In genomic region chr2:50373006-50373405, GRCm38 (mm10) we compare ENCODE assay signal across 18 mouse cellular contexts.
DNase-seq lines count a peak whose midpoint lies in the region; ATAC-seq and TF ChIP-seq lines count a peak whose summit lies in the region.
"Had no signal": no experiment of that assay in that cellular context is flagged by ENCODE, and none has a peak within 500 bp of the region (broad histone marks: within the 10 kb centered on the region; RNA-seq: fewer than 3 reads in every experiment).

No protein-coding gene starts in this region.

- ATAC-seq in lung, postnatal 0 days, result peak; percentile 14; the same call in 1 of the 2 replicates
- ATAC-seq: forebrain, embryonic 15.5 days; hindbrain, embryonic 16.5 days; inflammation-experienced regulatory T-cells, adult 6 months had no signal

- 0 out of 2 replicates have a peak overlapping the region, but pooled peaks have one; percentile 28 for H3K27ac ChIP-seq in gastrocnemius, adult 2 months
- H3K27ac ChIP-seq in lung, postnatal 0 days (ENCODE audit: low read length), result no peak overlapping the region
- H3K27ac ChIP-seq: embryonic facial prominence, embryonic 13.5 days; forebrain, embryonic 15.5 days; heart, embryonic 10.5 days; hindbrain, embryonic 12.5 days had no signal

- no peak for DNase-seq in gastrocnemius, adult 2 months
- DNase-seq in gastrocnemius, adult 8-10 months (ENCODE audit: low spot score in 2 of 2), result no peak
- peak; percentile 21 for DNase-seq in lung, postnatal 0 days (ENCODE audit: low spot score)
- DNase-seq in lung, adult 2 months, result no peak
- DNase-seq in fat pad, adult 2 months (ENCODE audit: extremely low read depth, low read depth, low spot score), result peak; percentile 85
- no peak for DNase-seq in right cerebral cortex, postnatal 14 days
- no peak for DNase-seq in urinary bladder, postnatal 36 days (ENCODE audit: low spot score in 2 of 2)
- DNase-seq: adrenal gland, postnatal 25 days; cerebellum, adult 18-20 months; cerebellum, adult 9-11 months; cerebellum, postnatal 36 days had no signal

- H3K4me1 ChIP-seq in lung, postnatal 0 days (ENCODE audit: insufficient read depth, low read depth, low read length), result no peaks in the 10 kb centered on the region
- peaks cover 2% of the 10 kb centered on the region for H3K4me1 ChIP-seq in lung, adult 2 months (ENCODE audit: control insufficient read depth, insufficient read depth, low read length)
- H3K4me1 ChIP-seq: heart, embryonic 10.5 days; hindbrain, embryonic 12.5 days had no signal

- no peak overlapping the region for H3K4me2 ChIP-seq in lung, postnatal 0 days (replicated peaks; ENCODE audit: low read depth, low read length)
- H3K4me2 ChIP-seq: embryonic facial prominence, embryonic 13.5 days; forebrain, embryonic 15.5 days; hindbrain, embryonic 12.5 days had no signal

- 75% methylated on average over 7 of the region's 7 CpGs for WGBS in lung, postnatal 0 days
- WGBS in lung, adult 2 months, result 66% methylated on average over 7 of the region's 7 CpGs

- H3K9ac ChIP-seq in lung, postnatal 0 days (replicated peaks; ENCODE audit: low read depth), result no peak overlapping the region
- H3K9ac ChIP-seq: embryonic facial prominence, embryonic 13.5 days; forebrain, embryonic 15.5 days; hindbrain, embryonic 12.5 days had no signal

- H3K4me3 ChIP-seq in gastrocnemius, adult 2 months, result no peak overlapping the region
- no peak overlapping the region for H3K4me3 ChIP-seq in lung, postnatal 0 days (ENCODE audit: low read depth, low read length)
- no peak overlapping the region for H3K4me3 ChIP-seq in lung, adult 2 months (replicated peaks; ENCODE audit: extremely low read depth, low read depth, low read length)
- H3K4me3 ChIP-seq: embryonic facial prominence, embryonic 13.5 days; forebrain, embryonic 15.5 days; heart, embryonic 10.5 days; hindbrain, embryonic 12.5 days had no signal

- intact Hi-C loops in gastrocnemius, adult 2 months (cut with DNase I), result no loop called here

- H3K36me3 ChIP-seq in lung, postnatal 0 days (ENCODE audit: insufficient read depth, low read length), result no peaks in the 10 kb centered on the region
- H3K36me3 ChIP-seq: embryonic facial prominence, embryonic 13.5 days; forebrain, embryonic 15.5 days; heart, embryonic 10.5 days; hindbrain, embryonic 12.5 days had no signal

- no peaks in the 10 kb centered on the region for H3K27me3 ChIP-seq in lung, postnatal 0 days (replicated peaks; ENCODE audit: insufficient read depth, low read length)
- H3K27me3 ChIP-seq: CH12.LX; embryonic facial prominence, embryonic 13.5 days; forebrain, embryonic 15.5 days; hindbrain, embryonic 12.5 days had no signal

- TF ChIP-seq POLR2A in lung, adult 2 months (IDR thresholded peaks at IDR 0.05; ENCODE audit: borderline replicate concordance, extremely low read depth, low read depth, low read length), result no peak

- no peak for TF ChIP-seq CTCF in gastrocnemius, adult 2 months (IDR thresholded peaks at IDR 0.05)
- no peak for TF ChIP-seq CTCF in lung, postnatal 0 days (IDR thresholded peaks at IDR 0.05)
- no peak for TF ChIP-seq CTCF in lung, adult 2 months (IDR thresholded peaks at IDR 0.05; ENCODE audit: insufficient read depth, low read length)

- TF ChIP-seq EP300 in lung, postnatal 0 days (IDR thresholded peaks at IDR 0.05), result no peak

- H3K9me3 ChIP-seq in lung, postnatal 0 days (ENCODE audit: low read length), result no peaks in the 10 kb centered on the region
- H3K9me3 ChIP-seq: embryonic facial prominence, embryonic 13.5 days; forebrain, embryonic 15.5 days; heart, embryonic 10.5 days; hindbrain, embryonic 12.5 days had no signal

Comparison
In these comparisons a context has a peak if more than half of its experiments do, and no peak if none do; other contexts are left out.
1. DNase-seq: peak in lung, postnatal 0 days (single experiment) and fat pad, adult 2 months (single experiment); none in gastrocnemius, adult 2 months (single experiment), gastrocnemius, adult 8-10 months (0 of 2), lung, adult 2 months (single experiment), right cerebral cortex, postnatal 14 days (single experiment) and urinary bladder, postnatal 36 days (0 of 2).